Mouse (Mus musculus) urinary bladder, adult 2 months (tissue): ENCODE data around the gene Apol11b. TPM values are rescaled to one million over a fixed set of nuclear protein-coding genes. Genes with fewer than 3 reads are reported as not detected.
"Not testable (repeated sequence)": the region's sequence is repeated elsewhere in the genome, so short reads cannot be mapped to it uniquely, and the experiment has no call there.

Experiments
- DNase-seq: peaks from one replicate; pipeline ENCODE4 v3.0.0; 2022; ENCODE audit warnings: low spot score
- polyA plus RNA-seq: library from polyadenylated mRNA; depleted of rRNA; stranded (reverse); fragments of >200 nt; gene quantifications from 2 replicates; pipeline ENCODE4 v1.2.3, GENCODE M21; 2012; rRNA removed

Apol11b gene
- 0.06 and 0.10 TPM in 2 replicates for polyA plus RNA-seq

- not testable (repeated sequence) for DNase-seq
Observed at GRCm38 (mm10) chr15:77643176-77643575, at the start of gene Apol11b. Gene Apol11b, minus strand, starts transcription at chr15:77643286.

GRCm38 (mm10) chr15:77691532-77692311 is 48.6 kb upstream of the Apol11b start:
- DNase-seq, result not testable (repeated sequence)

DNA sequence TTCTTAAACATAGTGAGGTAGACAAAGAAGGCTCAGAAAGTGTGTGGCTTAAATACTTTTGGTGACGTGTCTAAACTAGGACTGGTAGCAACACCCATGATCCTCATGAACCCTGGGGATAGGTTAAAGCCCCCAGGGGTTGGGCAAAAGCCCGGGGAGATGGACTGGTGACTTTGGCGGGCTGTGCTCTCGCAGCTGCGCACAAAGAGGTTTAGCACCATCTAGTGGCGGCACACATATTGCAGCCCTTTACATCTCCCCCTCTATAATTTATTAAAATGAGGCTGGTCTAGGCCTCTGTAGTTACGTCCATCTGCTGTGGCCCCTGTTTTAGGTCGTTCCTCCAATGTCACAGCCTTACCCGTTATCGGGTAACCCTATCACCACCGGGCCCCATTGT is 40.9 kb upstream of the Apol11b start:
- DNase-seq, result peak; percentile 19

DNA sequence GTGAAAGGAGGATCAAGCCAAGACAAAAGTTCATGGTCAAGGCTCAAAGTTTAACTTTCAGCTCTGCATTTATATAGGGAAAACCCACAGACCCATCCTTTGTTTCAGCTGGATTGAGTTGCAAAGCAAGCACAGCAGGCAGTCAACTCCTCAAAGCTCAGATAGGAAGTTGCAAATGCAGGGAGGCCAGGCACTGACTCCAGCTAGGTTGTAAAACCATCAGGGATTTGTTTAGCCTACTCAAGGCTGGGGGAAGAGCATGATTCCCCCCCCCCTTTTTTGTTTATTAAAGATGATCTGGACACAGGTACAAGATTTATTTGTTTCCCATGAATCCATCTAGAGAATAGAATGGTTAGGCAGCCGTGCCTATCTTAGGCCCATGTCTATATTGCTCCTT is 31.0 kb upstream of the Apol11b start:
- DNase-seq, result not testable (repeated sequence)

GRCm38 (mm10) chr15:77661841-77662240 is 18.8 kb upstream of the Apol11b start:
- not testable (repeated sequence) for DNase-seq

- DNase-seq, result not testable (repeated sequence)
Observed at GRCm38 (mm10) chr15:77659773-77660172, 16.7 kb upstream of the Apol11b start.

DNA sequence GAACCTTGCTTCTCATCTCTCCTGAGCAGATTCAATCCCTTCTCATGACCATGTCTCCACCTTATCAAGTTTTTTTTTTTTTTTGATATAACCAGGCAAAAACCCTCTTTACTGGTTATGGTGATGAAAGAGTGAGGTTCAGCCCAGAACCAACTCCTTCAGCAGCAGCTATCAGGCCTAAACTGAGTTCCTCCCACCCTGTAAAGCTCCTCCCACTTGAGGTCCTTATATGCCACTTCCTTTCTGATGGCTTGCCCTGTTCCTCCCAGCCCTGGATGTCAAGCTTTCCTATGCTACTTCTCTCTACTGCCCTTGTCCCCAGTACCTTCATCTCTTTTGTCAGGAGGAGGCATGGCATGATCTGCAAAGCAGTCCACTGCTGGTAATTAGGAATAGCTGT is 8.1 kb upstream of the Apol11b start:
- DNase-seq, result not testable (repeated sequence)

- DNase-seq, result not testable (repeated sequence)
Observed at GRCm38 (mm10) chr15:77629822-77630221, 13.3 kb downstream of the Apol11b start.

GRCm38 (mm10) chr15:77628647-77629046 is 14.4 kb downstream of the Apol11b start:
- DNase-seq, result not testable (repeated sequence)

DNA sequence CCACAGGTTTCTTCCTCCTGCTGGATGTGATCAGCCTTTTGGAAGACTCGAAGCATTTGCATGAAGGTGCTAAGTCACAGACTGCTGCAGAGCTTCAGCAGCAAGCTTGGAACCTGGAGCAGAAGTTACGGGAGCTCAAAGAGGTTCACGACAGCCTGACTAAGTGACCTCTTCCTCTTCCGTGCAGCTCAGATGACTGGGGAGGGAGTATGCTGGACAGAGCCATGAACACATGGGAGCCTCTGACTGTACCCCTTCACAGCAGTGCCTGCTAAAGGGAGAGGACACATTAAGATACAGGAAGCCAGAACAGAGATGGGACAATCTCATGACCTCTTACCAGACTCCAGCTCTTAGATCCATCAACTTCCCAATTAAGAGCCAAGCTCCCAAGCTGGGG is 16.6 kb downstream of the Apol11b start:
- not testable (repeated sequence) for DNase-seq

DNA sequence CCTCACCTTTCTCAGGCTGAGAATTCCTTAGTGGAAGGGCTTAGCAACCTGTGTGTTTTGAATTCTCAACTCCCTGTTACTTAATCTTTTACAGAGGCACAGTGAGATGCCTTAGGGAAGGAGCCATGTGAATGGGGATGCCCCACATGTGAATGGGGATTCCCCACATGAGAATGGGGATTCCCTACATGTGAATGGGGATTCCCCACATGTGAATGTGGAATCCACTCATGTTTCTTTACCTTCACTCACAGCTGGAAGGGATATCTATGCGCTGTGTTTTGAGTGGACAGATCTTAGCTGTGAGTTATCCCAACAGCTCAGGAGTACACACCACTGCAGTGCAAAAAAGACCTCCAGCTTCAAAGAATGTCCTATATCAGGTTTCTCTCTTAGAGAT is 18.4 kb downstream of the Apol11b start:
- no peak for DNase-seq

DNA sequence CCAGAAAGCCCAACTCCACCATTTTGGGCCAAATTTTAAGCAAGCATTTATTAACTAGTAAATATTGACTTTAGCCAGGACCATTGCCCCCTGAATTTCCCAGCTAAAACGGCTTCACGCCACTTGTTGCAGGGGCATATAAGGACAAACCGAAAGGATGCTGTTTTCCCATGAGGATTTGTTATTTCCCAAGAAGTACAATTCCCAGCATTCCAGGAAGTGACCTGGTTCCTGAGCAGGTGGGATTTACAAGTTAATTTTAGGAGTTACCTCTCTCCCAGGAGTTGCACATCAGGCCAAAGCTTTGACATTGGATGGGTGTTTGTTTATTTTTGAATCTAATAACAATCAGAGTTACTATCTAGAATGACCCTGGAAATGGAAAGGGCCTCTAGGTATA is 37.0 kb downstream of the Apol11b start:
- DNase-seq, result no peak

GRCm38 (mm10) chr15:77598958-77599357 is 44.1 kb downstream of the Apol11b start, which contains the start of gene Gm36245:
Gene Gm36245, plus strand, starts transcription at chr15:77599258.
- DNase-seq, result no peak

DNA sequence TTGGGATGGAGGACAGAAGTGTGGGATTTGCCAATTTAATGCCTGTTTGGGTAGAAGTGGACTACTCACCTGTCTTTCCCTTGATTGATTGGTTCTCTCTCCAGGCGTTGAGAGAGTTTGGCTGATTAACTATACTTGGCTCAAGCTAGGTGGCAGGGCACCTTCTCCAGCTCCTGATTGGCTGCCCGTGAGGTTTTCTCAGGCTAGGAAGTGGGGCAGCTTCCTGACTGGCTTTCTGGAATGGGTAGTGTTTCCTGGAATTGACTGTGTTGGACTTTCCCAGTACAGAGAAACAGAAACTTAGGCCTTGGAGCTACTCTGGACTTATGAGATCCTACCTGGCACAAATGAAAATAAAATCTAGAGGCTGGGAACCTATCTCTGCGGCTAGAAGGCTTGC is 44.7 kb downstream of the Apol11b start:
- no peak for DNase-seq

GRCm38 (mm10) chr15:77595961-77596360 is 47.1 kb downstream of the Apol11b start, which contains the start of gene Apol10b:
Gene Apol10b, minus strand, starts transcription at chr15:77596125.
- no peak for DNase-seq

DNA sequence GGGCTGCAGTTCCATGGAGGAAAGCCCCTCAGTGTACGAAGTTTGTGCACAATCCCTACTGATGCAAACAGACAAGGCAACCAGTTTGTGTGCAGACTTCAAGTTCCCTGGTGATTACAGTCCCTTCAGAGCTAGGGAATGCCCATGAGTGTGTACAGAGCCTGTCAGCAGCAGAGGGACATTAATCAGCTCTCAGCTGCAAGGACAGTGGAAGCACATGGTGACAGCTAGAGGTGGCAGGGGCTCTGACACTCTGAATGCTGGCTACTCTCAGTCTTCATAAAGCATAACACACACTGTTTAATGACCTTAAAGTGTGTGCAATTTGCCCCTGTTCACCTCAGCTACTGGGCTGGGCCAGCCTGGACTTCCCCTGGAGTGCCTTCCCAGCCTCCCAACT is 49.5 kb downstream of the Apol11b start:
- DNase-seq, result no peak

DNA sequence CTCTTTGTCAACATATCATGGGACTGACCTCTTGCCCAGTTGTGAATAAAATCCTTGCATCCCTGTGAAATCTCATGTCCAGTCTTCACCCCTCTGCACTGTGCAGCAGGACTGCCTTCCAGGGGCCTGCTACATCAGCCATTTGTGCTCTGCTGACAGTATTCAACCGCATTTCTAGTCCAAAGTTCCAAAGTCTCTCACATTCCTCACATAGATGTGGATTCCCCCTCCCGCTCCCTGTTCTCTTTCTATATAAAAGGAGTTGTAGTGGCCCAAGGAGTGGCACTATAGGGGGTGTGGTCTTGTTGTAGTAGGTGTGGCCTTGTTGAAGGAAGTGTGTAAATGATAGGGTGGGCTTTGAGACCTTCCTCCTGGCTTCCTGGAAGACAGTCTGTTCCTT is 52.2 kb downstream of the Apol11b start:
- no peak for DNase-seq

GRCm38 (mm10) chr15:77588981-77589380 is 54.1 kb downstream of the Apol11b start:
- no peak for DNase-seq

- no peak for DNase-seq
Observed at GRCm38 (mm10) chr15:77587026-77587425, 56.1 kb downstream of the Apol11b start.
